Mouse (Mus musculus): ENCODE measurements around the gene Rad23a.

DNA sequence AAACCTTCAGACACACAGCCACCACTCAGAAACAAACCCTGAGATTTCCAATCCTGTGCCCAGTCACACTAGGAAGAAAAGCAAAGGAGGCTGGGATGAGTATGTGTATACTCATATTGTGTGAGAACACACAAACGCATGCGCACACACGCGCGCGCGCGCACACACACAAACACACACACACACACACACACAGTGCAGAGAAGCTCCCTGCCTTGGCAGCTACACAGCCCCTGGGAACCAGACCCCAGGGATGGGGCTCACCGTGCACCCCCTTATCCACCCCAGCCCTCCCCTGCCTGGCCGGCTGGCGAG, 26.3 kb downstream of the Rad23a start:
- TF ChIP-seq CTCF (IDR thresholded peaks at IDR 0.05; ENCODE audit: low read depth, low read length) (no peak), POLR2AphosphoS5 (IDR thresholded peaks at IDR 0.05; ENCODE audit: insufficient replicate concordance, low read depth, low read length) (no peak), TAL1 (conservative IDR thresholded peaks at IDR 0.05; ENCODE audit: low read depth, low read length) (no peak), GATA1 (IDR thresholded peaks at IDR 0.05; ENCODE audit: borderline replicate concordance, low read length) (no peak), GATA2 (IDR thresholded peaks at IDR 0.05; ENCODE audit: borderline replicate concordance, low read depth, low read length) (no peak)

All from G1E (cell line).